Mouse (Mus musculus) erythroblast, embryonic 14.5 days (primary cell): ENCODE results near the gene St3gal4.
"Not testable (repeated sequence)": the region's sequence is repeated elsewhere in the genome, so short reads cannot be mapped to it uniquely, and the experiment has no call there.

Experiments
- GATA1 ChIP-seq: IDR thresholded peaks from 2 replicates; pipeline ENCODE4 v1.6.1; 2012; ENCODE audit warnings: low read length, inconsistent platforms, mixed read lengths
- TAL1 ChIP-seq: IDR thresholded peaks from 3 replicates; pipeline ENCODE4 v1.6.1; 2012; ENCODE audit warnings: low read length, inconsistent platforms, mixed read lengths

DNA sequence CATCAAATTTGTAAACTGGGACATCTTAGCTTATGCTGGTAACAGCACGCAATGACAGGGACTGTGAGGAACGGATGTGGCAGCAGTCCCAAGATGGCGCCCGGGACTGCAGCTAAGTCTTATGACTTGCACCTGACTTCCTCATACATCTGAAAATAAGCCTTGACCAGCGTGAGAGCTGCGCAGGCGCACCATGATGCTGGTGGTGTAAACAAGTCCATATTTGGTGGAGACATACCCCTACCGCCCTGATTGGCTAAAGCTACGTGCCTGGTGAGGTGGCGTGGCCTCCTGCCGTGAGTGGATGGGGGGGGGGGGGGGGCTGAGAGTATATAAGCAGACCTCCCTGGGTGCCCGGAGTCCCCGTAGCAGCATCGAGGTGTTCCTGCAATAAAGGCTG, 28.2 kb upstream of the St3gal4 start:
- TF ChIP-seq TAL1, GATA1: not testable (repeated sequence)
